Mouse (Mus musculus) heart, postnatal 10 days (tissue): ENCODE data around the gene Elmo1. TPM values are rescaled to one million over a fixed set of nuclear protein-coding genes. Genes with fewer than 3 reads are reported as not detected.
"Not testable (repeated sequence)": the region's sequence is repeated elsewhere in the genome, so short reads cannot be mapped to it uniquely, and the experiment has no call there.

Experiments used
- DNase-seq, 2 experiments: peaks; one replicate each; pipeline ENCODE4 v3.0.0; 2021
- intact Hi-C: fragments of 180-260 bp; cut with DNase I; formaldehyde crosslinking; loops from one replicate; pipeline ENCODE4 v1.15.1; 2025
- total RNA-seq, 2 experiments: library from RNA; stranded (reverse); gene quantifications; 2 replicates each; pipeline ENCODE4 v1.2.3; 2021

Gene Elmo1
- total RNA-seq, 2 experiments from 2014 or later = 20.2 to 20.4 TPM

DNA sequence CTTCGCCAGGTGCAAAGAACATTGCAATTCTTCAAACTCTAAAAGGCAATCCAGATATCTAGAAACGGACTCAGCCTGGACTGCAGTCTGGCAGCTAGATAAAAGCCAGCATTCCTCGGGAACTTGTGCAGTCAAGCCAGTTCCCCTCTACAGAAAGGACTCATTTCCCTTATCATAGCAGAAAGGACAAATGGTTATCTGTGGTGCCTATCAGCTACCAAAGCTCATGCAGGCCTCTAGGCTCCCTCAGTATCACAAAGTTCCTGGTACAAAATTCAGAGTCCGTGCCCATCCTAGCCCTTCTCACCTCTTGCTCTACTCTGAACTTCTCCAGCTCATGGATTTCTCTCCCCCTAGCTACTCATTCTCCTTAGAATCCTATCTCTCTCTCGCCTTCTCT, 542.1 kb downstream of the Elmo1 start:
- intact Hi-C loops = no loop called here
- DNase-seq = no peak

DNA sequence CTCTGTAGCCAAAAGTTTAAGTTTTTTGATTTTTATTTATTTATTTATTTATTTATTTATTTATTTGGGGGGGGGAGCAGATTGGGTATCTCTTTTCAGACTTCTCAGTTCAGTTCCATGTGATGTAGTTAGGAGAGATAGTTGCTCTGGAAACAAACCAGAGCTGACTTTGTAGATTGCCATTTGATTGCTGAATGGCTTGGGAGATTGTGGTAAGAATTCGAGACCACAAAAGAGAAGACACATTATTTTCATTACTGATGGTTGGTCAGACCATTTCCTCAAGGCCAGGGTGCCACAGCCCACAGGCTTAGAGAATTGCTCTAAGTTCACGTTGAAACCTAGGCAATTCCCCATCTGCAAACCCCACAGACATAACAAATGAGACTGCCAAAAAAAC, 544.3 kb downstream of the Elmo1 start:
- intact Hi-C loops, DNase-seq: not testable (repeated sequence)

DNA sequence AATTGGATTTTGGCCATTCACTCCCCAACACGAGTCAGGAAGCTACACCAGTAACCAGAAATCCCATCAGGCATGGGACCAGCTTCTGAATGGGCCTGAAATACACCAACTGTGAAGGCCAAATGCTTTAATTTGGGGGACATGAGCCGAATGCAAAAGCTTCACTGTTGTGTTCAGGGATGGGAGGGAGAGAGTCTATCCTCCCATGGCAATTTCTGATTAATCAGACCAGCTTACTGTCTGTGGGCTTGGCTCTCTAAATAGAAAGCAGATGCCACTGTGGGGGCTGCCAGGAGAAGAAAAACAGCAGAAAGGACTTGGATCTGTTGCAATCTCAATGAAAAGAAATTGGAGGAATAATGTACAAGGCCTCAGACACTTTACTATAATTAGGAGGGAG, 545.2 kb downstream of the Elmo1 start:
- no peak for DNase-seq

More for the DNA sequence above, 545.2 kb downstream of the Elmo1 start:
- intact Hi-C loops = no loop called here
